Mouse (Mus musculus) 3T3-L1 (cell line): Measurements from ENCODE around the gene Mast1.

Source experiments
- DNase-seq: peaks from one replicate; pipeline ENCODE4 v3.0.0-alpha.2; 2015; ENCODE audit warnings: low read depth, low spot score

The Mast1 gene

GRCm38 (mm10) chr8:84873016-84873415 lies 64.1 kb downstream of the Mast1 start:
- DNase-seq, result no peak

GRCm38 (mm10) chr8:84872309-84872965 lies 64.7 kb downstream of the Mast1 start:
- DNase-seq, result no peak

- peak; percentile 64 for DNase-seq
Measured at GRCm38 (mm10) chr8:84871376-84872308, 65.5 kb downstream of the Mast1 start, which contains the start of gene Syce2. Gene Syce2, plus strand, starts transcription at chr8:84872111.
